In genomic region chr5:23953047-23953446, GRCm38 (mm10) we compare ENCODE assay signal across 17 mouse cellular contexts.
DNase-seq lines count a peak whose midpoint lies in the region; ATAC-seq and TF ChIP-seq lines count a peak whose summit lies in the region.
"Had no signal": no experiment of that assay in that cellular context is flagged by ENCODE, and none has a peak within 500 bp of the region (broad histone marks: within the 10 kb centered on the region; RNA-seq: fewer than 3 reads in every experiment).

No protein-coding gene starts in this region.

- no peak for DNase-seq in CH12.LX (ENCODE audit: extremely low read depth)
- DNase-seq in R1 (ENCODE audit: low read depth, low spot score): peak; percentile 60
- DNase-seq in stomach, postnatal 0 days (ENCODE audit: low spot score): no peak
- no peak for DNase-seq in adrenal gland, postnatal 14 days
- DNase-seq in hindbrain, embryonic 10.5 days (ENCODE audit: low spot score): no peak
- DNase-seq: adrenal gland, postnatal 25 days; cerebellum, adult 2 months; cerebellum, postnatal 25 days; forebrain, postnatal 0 days; gastrocnemius, postnatal 14 days had no signal

- WGBS in stomach, postnatal 0 days: 92% methylated on average over 5 of the region's 5 CpGs
- WGBS in hindbrain, embryonic 10.5 days: 93% methylated on average over 5 of the region's 5 CpGs

- H3K4me3 ChIP-seq in CH12.LX (replicated peaks in 1 of 3; ENCODE audit: low read depth in 2 of 3, low read length in 2 of 3, poor library complexity in 1 of 3) (no peak overlapping the region), ES-Bruce4 (ENCODE audit: low read depth, low read length) (no peak overlapping the region)
- H3K4me3 ChIP-seq in stomach, postnatal 0 days (ENCODE audit: low read depth, low read length): no peak overlapping the region
- no peak overlapping the region for H3K4me3 ChIP-seq in hindbrain, embryonic 10.5 days
- H3K4me3 ChIP-seq: embryonic facial prominence, embryonic 13.5 days; forebrain, embryonic 13.5 days; heart, embryonic 12.5 days; hindbrain, embryonic 15.5 days had no signal

- no peak overlapping the region for H3K27ac ChIP-seq in CH12.LX (ENCODE audit: insufficient read depth, low read depth)
- H3K27ac ChIP-seq in ES-Bruce4 (ENCODE audit: insufficient read depth, low read length): no peak overlapping the region
- H3K27ac ChIP-seq in stomach, postnatal 0 days (replicated peaks): no peak overlapping the region
- no peak overlapping the region for H3K27ac ChIP-seq in hindbrain, embryonic 10.5 days
- H3K27ac ChIP-seq: embryonic facial prominence, embryonic 13.5 days; forebrain, embryonic 13.5 days; hindbrain, embryonic 15.5 days had no signal

- TF ChIP-seq EP300 in CH12.LX (IDR thresholded peaks at IDR 0.05; ENCODE audit: low read length): no peak
- no peak for TF ChIP-seq EP300 in ES-Bruce4 (IDR thresholded peaks at IDR 0.05; ENCODE audit: insufficient read depth, low read depth, low read length)
- no peak for TF ChIP-seq EP300 in stomach, postnatal 0 days (optimal IDR thresholded peaks at IDR 0.05)

- peak; percentile 0; the same call in 1 of the 2 replicates for TF ChIP-seq RAD21 in CH12.LX (IDR thresholded peaks at IDR 0.05; ENCODE audit: low read depth, low read length)

- H3K36me3 ChIP-seq in CH12.LX (replicated peaks in 1 of 2; ENCODE audit: control insufficient read depth in 1 of 2, insufficient read depth in 1 of 2, low read length in 1 of 2) (peaks cover 0 to 2% of the 10 kb centered on the region in 2 experiments), ES-Bruce4 (ENCODE audit: control insufficient read depth, insufficient read depth, low read length, poor library complexity, severe bottlenecking) (no peaks in the 10 kb centered on the region)
- H3K36me3 ChIP-seq in stomach, postnatal 0 days (ENCODE audit: control insufficient read depth, insufficient read depth, low read length): no peaks in the 10 kb centered on the region
- H3K36me3 ChIP-seq in hindbrain, embryonic 10.5 days: no peaks in the 10 kb centered on the region
- H3K36me3 ChIP-seq: embryonic facial prominence, embryonic 13.5 days; heart, embryonic 12.5 days; hindbrain, embryonic 15.5 days had no signal

- H3K4me1 ChIP-seq in CH12.LX (ENCODE audit: control insufficient read depth in 1 of 2, insufficient read depth in 2 of 2): no peaks in the 10 kb centered on the region; a peak in 1 of 4 replicates
- no peaks in the 10 kb centered on the region for H3K4me1 ChIP-seq in ES-Bruce4 (ENCODE audit: control insufficient read depth, insufficient read depth, low read length)
- no peaks in the 10 kb centered on the region for H3K4me1 ChIP-seq in stomach, postnatal 0 days (replicated peaks; ENCODE audit: control insufficient read depth, insufficient read depth)
- no peaks in the 10 kb centered on the region for H3K4me1 ChIP-seq in hindbrain, embryonic 10.5 days (replicated peaks)
- H3K4me1 ChIP-seq: embryonic facial prominence, embryonic 13.5 days; forebrain, embryonic 13.5 days; heart, embryonic 12.5 days; hindbrain, embryonic 15.5 days had no signal

- TF ChIP-seq POLR2A in CH12.LX (IDR thresholded peaks at IDR 0.05; ENCODE audit: low read depth, low read length) (no peak), ES-Bruce4 (IDR thresholded peaks at IDR 0.05; ENCODE audit: insufficient read depth, low read length) (no peak)

- TF ChIP-seq CTCF in CH12.LX (conservative IDR thresholded peaks at IDR 0.05 in 1 of 2, IDR thresholded peaks at IDR 0.05 in 1 of 2; ENCODE audit: low read depth in 2 of 2, low read length in 2 of 2) (no peak), ES-Bruce4 (IDR thresholded peaks at IDR 0.05; ENCODE audit: low read depth, low read length) (peak; percentile 10)
- 0 out of 2 replicates have a peak, but pooled peaks have one; percentile 3 for TF ChIP-seq CTCF in stomach, postnatal 0 days (IDR thresholded peaks at IDR 0.05; ENCODE audit: low read depth)

- ATAC-seq in stomach, postnatal 0 days (ENCODE audit: low FRiP score, low TSS enrichment): no peak
- ATAC-seq: activated CD4-positive, CD25-positive, alpha-beta regulatory T cell, adult 4 months; forebrain, embryonic 13.5 days; forebrain, postnatal 0 days; intestine, embryonic 16.5 days had no signal

- H3K9ac ChIP-seq in CH12.LX (ENCODE audit: insufficient read depth, low read depth) (no peak overlapping the region), ES-Bruce4 (ENCODE audit: low read depth, poor library complexity, severe bottlenecking) (no peak overlapping the region)
- no peak overlapping the region for H3K9ac ChIP-seq in stomach, postnatal 0 days (ENCODE audit: low read length)
- H3K9ac ChIP-seq: embryonic facial prominence, embryonic 13.5 days; forebrain, embryonic 13.5 days; forebrain, postnatal 0 days; heart, embryonic 12.5 days; hindbrain, embryonic 15.5 days had no signal

- H3K27me3 ChIP-seq in CH12.LX (replicated peaks) (no peaks in the 10 kb centered on the region), ES-Bruce4 (ENCODE audit: control insufficient read depth, insufficient read depth, low read length, poor library complexity, severe bottlenecking) (no peaks in the 10 kb centered on the region)
- no peaks in the 10 kb centered on the region for H3K27me3 ChIP-seq in stomach, postnatal 0 days (ENCODE audit: control insufficient read depth, insufficient read depth, low read length)
- H3K27me3 ChIP-seq in hindbrain, embryonic 10.5 days (ENCODE audit: insufficient read depth, poor library complexity, severe bottlenecking): no peaks in the 10 kb centered on the region
- H3K27me3 ChIP-seq: embryonic facial prominence, embryonic 13.5 days; forebrain, embryonic 13.5 days; heart, embryonic 12.5 days; hindbrain, embryonic 15.5 days had no signal

- in situ Hi-C loops in CH12.LX (cut with MboI; ENCODE audit: low pct_ligation_motif_present, low pct_unique_long_range_greater_than_20kb, low sequenced_read_pairs): loop anchor here (10.0 kb wide), 1 partner anchor 48 kb away; no protein-coding TSS in a partner anchor

- peaks cover 4% of the 10 kb centered on the region for H3K9me3 ChIP-seq in CH12.LX (replicated peaks; ENCODE audit: low read length)
- no peaks in the 10 kb centered on the region for H3K9me3 ChIP-seq in ES-Bruce4 (replicated peaks; ENCODE audit: control insufficient read depth, insufficient read depth, low read length, poor library complexity, severe bottlenecking)
- H3K9me3 ChIP-seq in stomach, postnatal 0 days (ENCODE audit: control insufficient read depth, low read length): no peaks in the 10 kb centered on the region
- H3K9me3 ChIP-seq in hindbrain, embryonic 10.5 days: no peaks in the 10 kb centered on the region
- H3K9me3 ChIP-seq: embryonic facial prominence, embryonic 13.5 days; forebrain, embryonic 13.5 days; hindbrain, embryonic 15.5 days had no signal

- no peaks in the 10 kb centered on the region for H3K79me2 ChIP-seq in CH12.LX (replicated peaks; ENCODE audit: control insufficient read depth, extremely low read depth, insufficient read depth, poor library complexity, severe bottlenecking)

- no peak overlapping the region for H3K4me2 ChIP-seq in CH12.LX (ENCODE audit: insufficient read depth, low read depth, poor library complexity, severe bottlenecking)
- H3K4me2 ChIP-seq in stomach, postnatal 0 days (replicated peaks; ENCODE audit: low read depth): no peak overlapping the region
- H3K4me2 ChIP-seq: embryonic facial prominence, embryonic 13.5 days; forebrain, embryonic 13.5 days; heart, embryonic 12.5 days; hindbrain, embryonic 15.5 days had no signal

- dilution Hi-C loops in CH12.LX (cut with MboI; ENCODE audit: extremely low pct_ligation_motif_present, extremely low pct_unique_long_range_greater_than_20kb, low sequenced_read_pairs): no loop called here

TF ChIP-seq in CH12.LX, 34 proteins besides CTCF, POLR2A, EP300 and RAD21:
- TF ChIP-seq CHD1 (IDR thresholded peaks at IDR 0.05; ENCODE audit: low read depth, low read length): no peak
- no peak for TF ChIP-seq SIN3A (IDR thresholded peaks at IDR 0.05; ENCODE audit: low read length)
- TF ChIP-seq ZMIZ1 (IDR thresholded peaks at IDR 0.05; ENCODE audit: low read depth, low read length): no peak
- TF ChIP-seq MAX (IDR thresholded peaks at IDR 0.05; ENCODE audit: low read length): no peak
- TF ChIP-seq NELFE (IDR thresholded peaks at IDR 0.05; ENCODE audit: low read depth, low read length): no peak
- TF ChIP-seq USF2 (conservative IDR thresholded peaks at IDR 0.05; ENCODE audit: low read depth, low read length): no peak
- TF ChIP-seq USF1 (IDR thresholded peaks at IDR 0.05; ENCODE audit: low read depth, low read length): no peak
- TF ChIP-seq GABPA (IDR thresholded peaks at IDR 0.05; ENCODE audit: insufficient replicate concordance, low read depth, low read length): no peak
- TF ChIP-seq ZC3H11A (IDR thresholded peaks at IDR 0.05; ENCODE audit: low read depth, low read length): no peak
- no peak for TF ChIP-seq CHD2 (IDR thresholded peaks at IDR 0.05; ENCODE audit: low read length)
- no peak for TF ChIP-seq MYC (IDR thresholded peaks at IDR 0.05; ENCODE audit: low read depth, low read length)
- TF ChIP-seq NRF1 (IDR thresholded peaks at IDR 0.05; ENCODE audit: low read depth, low read length): no peak
- no peak for TF ChIP-seq POLR2AphosphoS2 (IDR thresholded peaks at IDR 0.05; ENCODE audit: low read depth, low read length)

Comparison
In these comparisons a context has a peak if more than half of its experiments do, and no peak if none do; other contexts are left out.
1. CTCF ChIP-seq: peak in ES-Bruce4 (single experiment) and stomach, postnatal 0 days (single experiment); none in CH12.LX (0 of 2).